Mouse (Mus musculus) olfactory bulb, adult 2 months (tissue): ENCODE measurements around the gene Gramd1a.

Source experiments
- CTCF ChIP-seq: fragments of 200-500 bp; IDR thresholded peaks from 2 replicates; pipeline ENCODE4 v1.5.1; 2012; ENCODE audit warnings: low read depth, mild to moderate bottlenecking, low read length, moderate library complexity; ENCODE audit not compliant: insufficient read depth
- POLR2A ChIP-seq: fragments of 200-500 bp; IDR thresholded peaks from 2 replicates; pipeline ENCODE4 v1.6.1; 2012; ENCODE audit warnings: mild to moderate bottlenecking, low read depth, low read length, moderate library complexity; ENCODE audit not compliant: insufficient read depth

GRCm38 (mm10) chr7:31164748-31165147, 9.1 kb upstream of the Gramd1a start:
- no peak for TF ChIP-seq POLR2A
- TF ChIP-seq CTCF, result no peak
